Mouse (Mus musculus) kidney, adult 8-10 months (tissue): ENCODE data around the gene Emp1.
A peak's percentile ranks its signal among the peaks of the same experiment; 100 is the strongest.

ENCODE experiments used
- DNase-seq, 2 experiments: peaks; one replicate each; pipeline ENCODE4 v3.0.0; 2022

The Emp1 gene

GRCm38 (mm10) chr6:135362459-135363159 is at the start of gene Emp1:
Gene Emp1, plus strand, starts transcription at chr6:135362545.
- peak; percentile 78 to 79 for DNase-seq

GRCm38 (mm10) chr6:135313981-135314380 is 48.4 kb upstream of the Emp1 start:
- DNase-seq: no peak

- DNase-seq: no peak
These were observed 46.2 kb upstream of the Emp1 start for GRCm38 (mm10) chr6:135316141-135316540.

GRCm38 (mm10) chr6:135319431-135319933 is 42.9 kb upstream of the Emp1 start:
- no peak for DNase-seq

- DNase-seq: no peak
These were observed 39.6 kb upstream of the Emp1 start for GRCm38 (mm10) chr6:135322749-135323148.

- peak; percentile 34 to 52 for DNase-seq
These were observed 38.9 kb upstream of the Emp1 start for GRCm38 (mm10) chr6:135323311-135323982.

GRCm38 (mm10) chr6:135324111-135324510 is 38.2 kb upstream of the Emp1 start:
- DNase-seq: no peak

- DNase-seq: no peak
These were observed 37.6 kb upstream of the Emp1 start for GRCm38 (mm10) chr6:135324686-135325300.

GRCm38 (mm10) chr6:135326847-135327246 is 35.5 kb upstream of the Emp1 start:
- DNase-seq: no peak

- no peak for DNase-seq
These were observed 30.4 kb upstream of the Emp1 start for GRCm38 (mm10) chr6:135331916-135332315.

GRCm38 (mm10) chr6:135332737-135333281 is 29.5 kb upstream of the Emp1 start:
- peak; percentile 30 to 55 for DNase-seq

GRCm38 (mm10) chr6:135333994-135334651 is 28.2 kb upstream of the Emp1 start:
- no peak for DNase-seq

GRCm38 (mm10) chr6:135336376-135336775 is 26.0 kb upstream of the Emp1 start:
- DNase-seq: no peak

- peak in 1 of 2 experiments; percentile 17 for DNase-seq
These were observed 21.8 kb upstream of the Emp1 start for GRCm38 (mm10) chr6:135340355-135341075.

GRCm38 (mm10) chr6:135341076-135341378 is 21.3 kb upstream of the Emp1 start:
- DNase-seq: no peak

- DNase-seq: peak; percentile 77 to 93
These were observed 10.6 kb upstream of the Emp1 start for GRCm38 (mm10) chr6:135351638-135352302.

GRCm38 (mm10) chr6:135352537-135352936 is 9.8 kb upstream of the Emp1 start:
- no peak for DNase-seq

- DNase-seq: no peak
These were observed 7.4 kb upstream of the Emp1 start for GRCm38 (mm10) chr6:135354953-135355352.

GRCm38 (mm10) chr6:135360331-135360730 is 2.0 kb upstream of the Emp1 start:
- DNase-seq: no peak

- no peak for DNase-seq
These were observed 267 bp upstream of the Emp1 start for GRCm38 (mm10) chr6:135362098-135362458.

- no peak for DNase-seq
These were observed 1.1 kb downstream of the Emp1 start for GRCm38 (mm10) chr6:135363344-135364040.
